Mouse (Mus musculus) lung, adult 2 months (tissue): ENCODE measurements at regions not wholly inside any gene's neighbourhood (a gene's known extent, or its start where the extent isn't known, plus 50 kb on each side); places are given as distances from the start of the nearest gene placed in this dataset.

Source experiments
- DNase-seq: peaks from one replicate; pipeline ENCODE4 v3.0.0; 2022
- H3K4me1 ChIP-seq: fragments of 200-500 bp; 2 replicates; pipeline ENCODE4 v1.6.1; 2011; ENCODE audit warnings: low read length; ENCODE audit not compliant: control insufficient read depth, insufficient read depth
- H3K4me3 ChIP-seq: fragments of 200-500 bp; replicated peaks from 2 replicates; pipeline ENCODE3; 2011; ENCODE audit warnings: low read depth, mild to moderate bottlenecking, control low read depth, low read length; ENCODE audit errors: extremely low read depth
- CTCF ChIP-seq: fragments of 200-500 bp; IDR thresholded peaks from 2 replicates; pipeline ENCODE4 v1.5.1; 2011; ENCODE audit warnings: mild to moderate bottlenecking, low read length, control low read depth; ENCODE audit not compliant: insufficient read depth
- POLR2A ChIP-seq: fragments of 200-500 bp; IDR thresholded peaks from 2 replicates; pipeline ENCODE4 v1.6.1; 2011; ENCODE audit warnings: low read depth, mild to moderate bottlenecking, control low read depth, low read length, borderline replicate concordance; ENCODE audit errors: extremely low read depth
- WGBS: fragments of 180-500 bp; shearing (Covaris S2); methylation state at CpG from one replicate; pipeline ENCODE4 v1.1.7; 2018; 5-methylcytosine and 5-hydroxymethylcytosine counted together

- no peak for TF ChIP-seq CTCF
- TF ChIP-seq POLR2A = no peak
- DNase-seq = no peak
- H3K4me1 ChIP-seq = peaks cover 3% of the 10 kb centered on the region; the same call in 1 of the 2 replicates
- 66% methylated on average over 3 of the region's 3 CpGs for WGBS
- no peak overlapping the region for H3K4me3 ChIP-seq
Observed at GRCm38 (mm10) chr8:80325859-80326258, 167.7 kb upstream of the Gypa start.

- WGBS = 46% methylated on average over 4 of the region's 4 CpGs
- Histone ChIP-seq H3K4me1 (peaks cover 3% of the 10 kb centered on the region; the same call in 1 of the 2 replicates), H3K4me3 (no peak overlapping the region)
- TF ChIP-seq CTCF = no peak
- no peak for TF ChIP-seq POLR2A
- peak; percentile 68 for DNase-seq
Observed at GRCm38 (mm10) chr8:80325132-80325531, 168.4 kb upstream of the Gypa start.

- 65% methylated on average over 6 of the region's 6 CpGs for WGBS
- H3K4me3 ChIP-seq = no peak overlapping the region
- no peak for DNase-seq
- peaks cover 7% of the 10 kb centered on the region for H3K4me1 ChIP-seq
- TF ChIP-seq POLR2A (no peak), CTCF (no peak)
Observed at GRCm38 (mm10) chr8:80318231-80318870, 175.2 kb upstream of the Gypa start.

GRCm38 (mm10) chr8:80315371-80315770 is 178.2 kb upstream of the Gypa start:
- Histone ChIP-seq H3K4me3 (peak overlapping the region; percentile 52), H3K4me1 (peaks cover 7% of the 10 kb centered on the region)
- peak; percentile 40 for DNase-seq
- TF ChIP-seq CTCF (no peak), POLR2A (no peak)
- WGBS = 13% methylated on average over 13 of the region's 13 CpGs

- WGBS = 26% methylated on average over 7 of the region's 7 CpGs
- H3K4me3 ChIP-seq = no peak overlapping the region
- TF ChIP-seq POLR2A = no peak
- TF ChIP-seq CTCF = no peak
- no peak for DNase-seq
- peaks cover 7% of the 10 kb centered on the region for H3K4me1 ChIP-seq
Observed at GRCm38 (mm10) chr8:80314826-80315225, 178.8 kb upstream of the Gypa start.

GRCm38 (mm10) chr8:80313883-80314635 is 179.5 kb upstream of the Gypa start:
- no peak for TF ChIP-seq POLR2A
- no peak for TF ChIP-seq CTCF
- DNase-seq = no peak

GRCm38 (mm10) chr8:80307761-80308160 is 185.8 kb upstream of the Gypa start:
- Histone ChIP-seq H3K4me1 (no peaks in the 10 kb centered on the region), H3K4me3 (no peak overlapping the region)
- 49% methylated on average over 4 of the region's 4 CpGs for WGBS
- DNase-seq = no peak
- TF ChIP-seq CTCF = no peak
- TF ChIP-seq POLR2A = no peak

More at GRCm38 (mm10) chr8:80313883-80314635, 179.5 kb upstream of the Gypa start:
- WGBS = 50% methylated on average over 12 of the region's 12 CpGs
- Histone ChIP-seq H3K4me1 (peaks cover 7% of the 10 kb centered on the region), H3K4me3 (no peak overlapping the region)

- WGBS = 75% methylated on average over 5 of the region's 5 CpGs
- no peaks in the 10 kb centered on the region for H3K4me1 ChIP-seq
- DNase-seq = no peak
- H3K4me3 ChIP-seq = no peak overlapping the region
- TF ChIP-seq CTCF (no peak), POLR2A (no peak)
Observed at GRCm38 (mm10) chr8:80298596-80298995, 195.0 kb upstream of the Gypa start.

- Histone ChIP-seq H3K4me3 (no peak overlapping the region), H3K4me1 (no peaks in the 10 kb centered on the region)
- no peak for DNase-seq
- TF ChIP-seq CTCF = no peak
- TF ChIP-seq POLR2A = no peak
- 52% methylated on average over 1 of the region's 1 CpGs for WGBS
Observed at GRCm38 (mm10) chr8:80290311-80290710, 203.3 kb upstream of the Gypa start.

- no peaks in the 10 kb centered on the region for H3K4me1 ChIP-seq
- 55% methylated on average over 6 of the region's 6 CpGs for WGBS
- DNase-seq = no peak
- TF ChIP-seq POLR2A (no peak), CTCF (no peak)
- H3K4me3 ChIP-seq = no peak overlapping the region
Observed at GRCm38 (mm10) chr8:80289282-80289681, 204.3 kb upstream of the Gypa start.
